Mouse (Mus musculus) heart, embryonic 12.5 days (tissue): ENCODE data around the gene Pdcl2. TPM values are rescaled to one million over a fixed set of nuclear protein-coding genes. Genes with fewer than 3 reads are reported as not detected.

ENCODE experiments used
- ATAC-seq: fragments of 200-750 bp; cut with Nextera tagmentation; 2 replicates; pipeline ENCODE4 v1.8.0; 2017; ENCODE audit warnings: moderate TSS enrichment, moderate library complexity; ENCODE audit not compliant: insufficient number of reproducible peaks, low FRiP score
- H3K27ac ChIP-seq: fragments of 300-500 bp; sonication (generic); 2 replicates; pipeline ENCODE4 v1.5.1; 2016; ENCODE audit warnings: mild to moderate bottlenecking, moderate library complexity; ENCODE audit not compliant: poor library complexity, severe bottlenecking
- H3K27me3 ChIP-seq: fragments of 300-500 bp; sonication (generic); replicated peaks from 2 replicates; pipeline ENCODE4 v1.6.1; 2016; ENCODE audit warnings: mild to moderate bottlenecking, moderate library complexity
- H3K36me3 ChIP-seq: fragments of 300-500 bp; sonication (generic); 2 replicates; pipeline ENCODE4 v1.6.1; 2016; ENCODE audit warnings: mild to moderate bottlenecking, moderate library complexity
- H3K4me1 ChIP-seq: fragments of 300-500 bp; sonication (generic); replicated peaks from 2 replicates; pipeline ENCODE4 v1.6.1; 2016; ENCODE audit warnings: mild to moderate bottlenecking
- H3K4me2 ChIP-seq: fragments of 300-500 bp; sonication (generic); 2 replicates; pipeline ENCODE4 v1.6.1; 2016; ENCODE audit warnings: mild to moderate bottlenecking, moderate library complexity
- H3K4me3 ChIP-seq: fragments of 300-500 bp; sonication (generic); 2 replicates; pipeline ENCODE4 v1.5.1; 2016; ENCODE audit warnings: mild to moderate bottlenecking
- H3K9ac ChIP-seq: fragments of 300-500 bp; sonication (generic); 2 replicates; pipeline ENCODE4 v1.6.1; 2016; ENCODE audit warnings: mild to moderate bottlenecking, moderate library complexity
- H3K9me3 ChIP-seq: fragments of 300-500 bp; sonication (generic); replicated peaks from 2 replicates; pipeline ENCODE4 v1.6.1; 2016; ENCODE audit warnings: mild to moderate bottlenecking, moderate library complexity
- WGBS: fragments of 180-500 bp; shearing (Covaris S2); methylation state at CpG from one replicate; pipeline ENCODE4 v1.1.7; 2016; 5-methylcytosine and 5-hydroxymethylcytosine counted together
- polyA plus RNA-seq: library from polyadenylated mRNA; unstranded; fragments of >200 nt; fragmentation: Nextera tagmentation; extraction: Ambion mirVana; gene quantifications from 2 replicates; pipeline ENCODE4 v1.2.1, GENCODE M21; 2016

Gene Pdcl2
- polyA plus RNA-seq, 1 experiment from 2014 or later = not detected

GRCm38 (mm10) chr5:76337100-76337499, 6.1 kb upstream of the Pdcl2 start:
- H3K27me3 ChIP-seq = no peaks in the 10 kb centered on the region
- no peaks in the 10 kb centered on the region for H3K36me3 ChIP-seq
- H3K4me2 ChIP-seq = no peak overlapping the region
- WGBS = 85% methylated on average over 8 of the region's 8 CpGs
- no peak overlapping the region for H3K9ac ChIP-seq
- no peak overlapping the region for H3K27ac ChIP-seq
- no peak overlapping the region for H3K4me3 ChIP-seq
- no peak for ATAC-seq
- no peaks in the 10 kb centered on the region for H3K4me1 ChIP-seq
- H3K9me3 ChIP-seq = no peaks in the 10 kb centered on the region

- no peaks in the 10 kb centered on the region for H3K27me3 ChIP-seq
- ATAC-seq = no peak
These were observed 2.9 kb upstream of the Pdcl2 start for GRCm38 (mm10) chr5:76333833-76334232.

GRCm38 (mm10) chr5:76327296-76327695, 3.7 kb downstream of the Pdcl2 start:
- Histone ChIP-seq H3K4me2 (no peak overlapping the region), H3K9me3 (no peaks in the 10 kb centered on the region), H3K9ac (no peak overlapping the region), H3K36me3 (no peaks in the 10 kb centered on the region), H3K27ac (no peak overlapping the region), H3K4me1 (no peaks in the 10 kb centered on the region), H3K4me3 (no peak overlapping the region), H3K27me3 (no peaks in the 10 kb centered on the region)
- ATAC-seq = no peak
- WGBS = 65% methylated on average over 2 of the region's 2 CpGs

More at GRCm38 (mm10) chr5:76333833-76334232, 2.9 kb upstream of the Pdcl2 start:
- H3K9ac ChIP-seq = no peak overlapping the region
- no peaks in the 10 kb centered on the region for H3K36me3 ChIP-seq
- H3K4me3 ChIP-seq = no peak overlapping the region
- no peak overlapping the region for H3K27ac ChIP-seq
- no peaks in the 10 kb centered on the region for H3K4me1 ChIP-seq
- no peaks in the 10 kb centered on the region for H3K9me3 ChIP-seq
- H3K4me2 ChIP-seq = no peak overlapping the region
- 84% methylated on average over 4 of the region's 4 CpGs for WGBS

GRCm38 (mm10) chr5:76325113-76325512, 5.8 kb downstream of the Pdcl2 start:
- Histone ChIP-seq H3K9ac (no peak overlapping the region), H3K27me3 (no peaks in the 10 kb centered on the region), H3K4me3 (no peak overlapping the region), H3K36me3 (no peaks in the 10 kb centered on the region), H3K4me1 (no peaks in the 10 kb centered on the region), H3K9me3 (no peaks in the 10 kb centered on the region), H3K27ac (no peak overlapping the region), H3K4me2 (no peak overlapping the region)
- no peak for ATAC-seq
- WGBS = 84% methylated on average over 4 of the region's 4 CpGs

- Histone ChIP-seq H3K4me2 (no peak overlapping the region), H3K9me3 (no peaks in the 10 kb centered on the region), H3K27me3 (no peaks in the 10 kb centered on the region), H3K9ac (no peak overlapping the region), H3K4me1 (no peaks in the 10 kb centered on the region), H3K36me3 (no peaks in the 10 kb centered on the region), H3K4me3 (no peak overlapping the region), H3K27ac (no peak overlapping the region)
- WGBS = 69% methylated on average over 11 of the region's 11 CpGs
- no peak for ATAC-seq
These were observed 9.4 kb downstream of the Pdcl2 start for GRCm38 (mm10) chr5:76321249-76322196.

GRCm38 (mm10) chr5:76308206-76308605, 22.8 kb downstream of the Pdcl2 start:
- H3K4me3 ChIP-seq = no peak overlapping the region
- no peak for ATAC-seq
- WGBS = 51% methylated on average over 2 of the region's 2 CpGs
- H3K36me3 ChIP-seq = no peaks in the 10 kb centered on the region
- H3K27ac ChIP-seq = no peak overlapping the region
- H3K9me3 ChIP-seq = no peaks in the 10 kb centered on the region
- H3K4me1 ChIP-seq = peaks cover 5% of the 10 kb centered on the region; the same call in 1 of the 2 replicates
- no peak overlapping the region for H3K9ac ChIP-seq
- H3K27me3 ChIP-seq = no peaks in the 10 kb centered on the region
- H3K4me2 ChIP-seq = no peak overlapping the region

- no peaks in the 10 kb centered on the region for H3K9me3 ChIP-seq
- H3K36me3 ChIP-seq = no peaks in the 10 kb centered on the region
- 78% methylated on average over 3 of the region's 3 CpGs for WGBS
- H3K27ac ChIP-seq = no peak overlapping the region
- ATAC-seq = no peak
- H3K27me3 ChIP-seq = no peaks in the 10 kb centered on the region
- peaks cover 7% of the 10 kb centered on the region; the same call in 1 of the 2 replicates for H3K4me1 ChIP-seq
- H3K4me2 ChIP-seq = no peak overlapping the region
- no peak overlapping the region for H3K9ac ChIP-seq
- no peak overlapping the region for H3K4me3 ChIP-seq
These were observed 24.7 kb downstream of the Pdcl2 start for GRCm38 (mm10) chr5:76306261-76306660.

GRCm38 (mm10) chr5:76305616-76306015, 25.3 kb downstream of the Pdcl2 start:
- Histone ChIP-seq H3K4me1 (peaks cover 7% of the 10 kb centered on the region; the same call in 1 of the 2 replicates), H3K27me3 (no peaks in the 10 kb centered on the region), H3K36me3 (no peaks in the 10 kb centered on the region), H3K4me2 (peak overlapping the region; percentile 76), H3K27ac (no peak overlapping the region), H3K4me3 (peak overlapping the region; percentile 99), H3K9me3 (no peaks in the 10 kb centered on the region), H3K9ac (peak overlapping the region; percentile 62; the same call in 1 of the 2 replicates)
- ATAC-seq = no peak
- 5% methylated on average over 8 of the region's 8 CpGs for WGBS

- peaks cover 7% of the 10 kb centered on the region; the same call in 1 of the 2 replicates for H3K4me1 ChIP-seq
- no peaks in the 10 kb centered on the region for H3K27me3 ChIP-seq
- peak within 1 kb of the TSS; percentile 76 for H3K4me2 ChIP-seq
- ATAC-seq = peak; percentile 88
- peak within 1 kb of the TSS; percentile 98 for H3K27ac ChIP-seq
- H3K9me3 ChIP-seq = no peaks in the 10 kb centered on the region
- peak within 1 kb of the TSS; percentile 99 for H3K9ac ChIP-seq
- WGBS = under 1% methylated on average over 89 of the region's 104 CpGs
- no peaks in the 10 kb centered on the region for H3K36me3 ChIP-seq
- H3K4me3 ChIP-seq = peak within 1 kb of the TSS; percentile 99
These were observed 26.3 kb downstream of the Pdcl2 start, which contains the start of gene Clock for GRCm38 (mm10) chr5:76304452-76305341. Gene Clock, minus strand, starts transcription at chr5:76304792.

- Histone ChIP-seq H3K9ac (peak overlapping the region; percentile 99), H3K4me3 (peak overlapping the region; percentile 99), H3K27me3 (no peaks in the 10 kb centered on the region), H3K4me1 (peaks cover 7% of the 10 kb centered on the region; the same call in 1 of the 2 replicates), H3K27ac (peak overlapping the region; percentile 98), H3K9me3 (no peaks in the 10 kb centered on the region), H3K36me3 (no peaks in the 10 kb centered on the region), H3K4me2 (peak overlapping the region; percentile 76)
- WGBS = 1% methylated on average over 96 of the region's 100 CpGs
- ATAC-seq = peak; percentile 85
These were observed 27.1 kb downstream of the Pdcl2 start for GRCm38 (mm10) chr5:76303745-76304451.
